Mouse (Mus musculus) MEL (cell line): ENCODE measurements around the gene Gpatch2. TPM values are rescaled to one million over a fixed set of nuclear protein-coding genes. Genes with fewer than 3 reads are reported as not detected.

Source experiments
- DNase-seq: peaks from one replicate; pipeline ENCODE4 v3.0.0; 2011; ENCODE audit warnings: low read depth, low spot score
- H3K27ac ChIP-seq: 2 replicates; pipeline ENCODE4 v1.5.1; 2012; ENCODE audit warnings: low read depth, mild to moderate bottlenecking, control low read depth, low read length, moderate library complexity; ENCODE audit not compliant: control insufficient read depth
- H3K27me3 ChIP-seq, 2 experiments: fragments of 150-350 bp in 1 of 2; sonication (generic) in 1 of 2; 2 replicates each; pipeline ENCODE4 v1.6.1; 2012; ENCODE audit warnings: low read length in 2 of 2, mild to moderate bottlenecking in 2 of 2, improper control_type of control experiment in 1 of 2, moderate library complexity in 1 of 2; ENCODE audit not compliant: insufficient read depth in 2 of 2, control insufficient read depth in 1 of 2
- H3K36me3 ChIP-seq, 2 experiments: 2 replicates each; pipeline ENCODE4 v1.6.1; 2012 to 2014; ENCODE audit warnings: low read length in 2 of 2, improper control_type of control experiment in 1 of 2, inconsistent platforms in 1 of 2, mild to moderate bottlenecking in 1 of 2; ENCODE audit not compliant: insufficient read depth in 2 of 2, control insufficient read depth in 1 of 2
- H3K4me1 ChIP-seq, 2 experiments: fragments of 150-350 bp in 1 of 2; sonication (generic) in 1 of 2; 2 replicates each; pipeline ENCODE4 v1.6.1; 2012; ENCODE audit warnings: low read length in 2 of 2, improper control_type of control experiment in 1 of 2, mild to moderate bottlenecking in 1 of 2; ENCODE audit not compliant: insufficient read depth in 2 of 2, control insufficient read depth in 1 of 2
- H3K4me3 ChIP-seq, 2 experiments: fragments of 150-350 bp in 1 of 2; sonication (generic) in 1 of 2; 2 replicates each; pipeline ENCODE4 v1.5.1; 2012; ENCODE audit warnings: low read depth in 2 of 2, low read length in 2 of 2, mild to moderate bottlenecking in 2 of 2, moderate library complexity in 2 of 2, control low read depth in 1 of 2, improper control_type of control experiment in 1 of 2; ENCODE audit not compliant: control insufficient read depth in 1 of 2, insufficient read depth in 1 of 2
- H3K79me2 ChIP-seq: 2 replicates; pipeline ENCODE4 v1.6.1; 2012; ENCODE audit warnings: mild to moderate bottlenecking, low read length, moderate library complexity; ENCODE audit not compliant: control insufficient read depth, poor library complexity, insufficient read depth
- H3K9ac ChIP-seq: 2 replicates; pipeline ENCODE4 v1.6.1; 2012; ENCODE audit warnings: low read depth, mild to moderate bottlenecking, control low read depth, low read length, moderate library complexity; ENCODE audit not compliant: control insufficient read depth, poor library complexity, severe bottlenecking
- H3K9me3 ChIP-seq: fragments of 150-350 bp; sonication (generic); replicated peaks from 2 replicates; pipeline ENCODE4 v1.6.1; 2012; ENCODE audit warnings: mild to moderate bottlenecking, low read length, improper control_type of control experiment, moderate library complexity; ENCODE audit not compliant: insufficient read depth
- BHLHE40 ChIP-seq: IDR thresholded peaks from 2 replicates; pipeline ENCODE4 v1.6.1; 2012; ENCODE audit warnings: low read depth, mild to moderate bottlenecking, inconsistent platforms, low read length, improper control_type of control experiment, borderline replicate concordance
- CHD1 ChIP-seq: IDR thresholded peaks from 2 replicates; pipeline ENCODE4 v1.6.1; 2012; ENCODE audit warnings: low read depth, mild to moderate bottlenecking, inconsistent platforms, low read length, improper control_type of control experiment
- CHD2 ChIP-seq: IDR thresholded peaks from 2 replicates; pipeline ENCODE4 v1.6.1; 2011; ENCODE audit warnings: low read length, improper control_type of control experiment
- CTCF ChIP-seq, 3 experiments: IDR thresholded peaks in 2 of 3; conservative IDR thresholded peaks in 1 of 3; 2 replicates each; pipeline ENCODE4 v1.5.1; 2011 to 2012; ENCODE audit warnings: low read length in 3 of 3, low read depth in 2 of 3, mild to moderate bottlenecking in 2 of 3, improper control_type of control experiment in 1 of 3, inconsistent platforms in 1 of 3, mixed read lengths in 1 of 3, moderate library complexity in 1 of 3; ENCODE audit not compliant: control insufficient read depth in 1 of 3, insufficient read depth in 1 of 3, poor library complexity in 1 of 3, severe bottlenecking in 1 of 3
- E2F4 ChIP-seq: IDR thresholded peaks from 2 replicates; pipeline ENCODE4 v1.6.1; 2011; ENCODE audit warnings: low read depth, low read length, improper control_type of control experiment, borderline replicate concordance
- EP300 ChIP-seq, 2 experiments: IDR thresholded peaks; 2 replicates each; pipeline ENCODE4 v1.6.1; 2011; ENCODE audit warnings: improper control_type of control experiment in 2 of 2, low read length in 2 of 2, low read depth in 1 of 2, mild to moderate bottlenecking in 1 of 2
- GATA1 ChIP-seq: IDR thresholded peaks from 2 replicates; pipeline ENCODE4 v1.6.1; 2011; ENCODE audit warnings: low read depth, low read length, improper control_type of control experiment
- HCFC1 ChIP-seq: IDR thresholded peaks from 2 replicates; pipeline ENCODE4 v1.6.1; 2012; ENCODE audit warnings: low read depth, mild to moderate bottlenecking, inconsistent platforms, low read length, improper control_type of control experiment, moderate library complexity
- MAFK ChIP-seq: IDR thresholded peaks from 2 replicates; pipeline ENCODE4 v1.6.1; 2011; ENCODE audit warnings: low read depth, mild to moderate bottlenecking, low read length, improper control_type of control experiment, borderline replicate concordance
- MAX ChIP-seq: IDR thresholded peaks from 2 replicates; pipeline ENCODE4 v1.6.1; 2011; ENCODE audit warnings: low read length, improper control_type of control experiment
- MYC ChIP-seq: IDR thresholded peaks from 2 replicates; pipeline ENCODE4 v1.6.1; 2011; ENCODE audit warnings: low read depth, mild to moderate bottlenecking, low read length, improper control_type of control experiment, moderate library complexity
- NELFE ChIP-seq: IDR thresholded peaks from 2 replicates; pipeline ENCODE4 v1.6.1; 2011; ENCODE audit warnings: low read depth, low read length, improper control_type of control experiment
- POLR2A ChIP-seq, 2 experiments: IDR thresholded peaks; 2 replicates each; pipeline ENCODE4 v1.6.1; 2011 to 2012; ENCODE audit warnings: low read length in 2 of 2, mild to moderate bottlenecking in 2 of 2, control low read depth in 1 of 2, improper control_type of control experiment in 1 of 2, low read depth in 1 of 2, moderate library complexity in 1 of 2; ENCODE audit not compliant: control insufficient read depth in 1 of 2, insufficient read depth in 1 of 2, poor library complexity in 1 of 2
- POLR2AphosphoS2 ChIP-seq: IDR thresholded peaks from 2 replicates; pipeline ENCODE4 v1.6.1; 2011; ENCODE audit warnings: low read length, improper control_type of control experiment
- POLR2AphosphoS5 ChIP-seq: IDR thresholded peaks from 2 replicates; pipeline ENCODE4 v1.6.1; 2012; ENCODE audit warnings: low read depth, borderline replicate concordance, mild to moderate bottlenecking, inconsistent platforms, low read length, moderate library complexity, mixed read lengths
- RAD21 ChIP-seq: IDR thresholded peaks from 2 replicates; pipeline ENCODE4 v1.6.1; 2011; ENCODE audit warnings: mild to moderate bottlenecking, low read depth, low read length, improper control_type of control experiment
- RCOR1 ChIP-seq: IDR thresholded peaks from 2 replicates; pipeline ENCODE4 v1.6.1; 2012; ENCODE audit warnings: low read depth, mild to moderate bottlenecking, inconsistent platforms, low read length, improper control_type of control experiment
- SMC3 ChIP-seq: IDR thresholded peaks from 2 replicates; pipeline ENCODE4 v1.6.1; 2011; ENCODE audit warnings: low read depth, low read length, improper control_type of control experiment
- TBP ChIP-seq: IDR thresholded peaks from 2 replicates; pipeline ENCODE4 v1.8.0; 2011; ENCODE audit warnings: low read depth, low read length, improper control_type of control experiment
- USF1 ChIP-seq: IDR thresholded peaks from 2 replicates; pipeline ENCODE4 v1.6.1; 2014; ENCODE audit warnings: low read depth, mild to moderate bottlenecking, inconsistent platforms, low read length, improper control_type of control experiment, moderate library complexity
- ZC3H11A ChIP-seq: IDR thresholded peaks from 2 replicates; pipeline ENCODE4 v1.6.1; 2012; ENCODE audit warnings: low read depth, mild to moderate bottlenecking, inconsistent platforms, low read length, improper control_type of control experiment
- ZMIZ1 ChIP-seq: IDR thresholded peaks from 2 replicates; pipeline ENCODE4 v1.6.1; 2012; ENCODE audit warnings: low read depth, mild to moderate bottlenecking, inconsistent platforms, low read length, improper control_type of control experiment, moderate library complexity
- ZNF384 ChIP-seq: IDR thresholded peaks from 2 replicates; pipeline ENCODE4 v1.6.1; 2012; ENCODE audit warnings: low read depth, mild to moderate bottlenecking, inconsistent platforms, low read length, improper control_type of control experiment
- polyA plus RNA-seq, 2 experiments: library from polyadenylated mRNA; stranded (reverse) in 1 of 2; unstranded in 1 of 2; fragments of >175 nt in 1 of 2; fragments of >200 nt in 1 of 2; gene quantifications; 2 replicates each; pipeline versions ENCODE4 v1.2.1 to v1.2.4; 2012; ENCODE audit warnings: low replicate concordance in 2 of 2, low read depth in 1 of 2; ENCODE audit not compliant: insufficient read length in 2 of 2, insufficient read depth in 1 of 2, missing spikeins in 1 of 2
- total RNA-seq: library from RNA; depleted of rRNA; stranded (reverse); fragments of 300-350 nt; gene quantifications from 2 replicates; pipeline ENCODE4 v1.2.3, GENCODE M21; 2012

Gpatch2 gene
- total and polyA plus RNA-seq, 3 experiments = 14.5 to 15.3 TPM; not detected in 1

GRCm38 (mm10) chr1:187316555-187316954, 101.2 kb downstream of the Gpatch2 start:
- no peak for DNase-seq
- Histone ChIP-seq H3K9me3 (no peaks in the 10 kb centered on the region), H3K27me3 (no peaks in the 10 kb centered on the region), H3K9ac (no peak overlapping the region), H3K36me3 (no peaks in the 10 kb centered on the region; a peak in 1 of 4 replicates), H3K4me1 (no peaks in the 10 kb centered on the region), H3K79me2 (no peaks in the 10 kb centered on the region), H3K4me3 (no peak overlapping the region), H3K27ac (no peak overlapping the region)
- TF ChIP-seq CHD2 (no peak), E2F4 (no peak), RAD21 (no peak), NELFE (no peak), RCOR1 (no peak), GATA1 (no peak), CTCF (IDR thresholded peaks at IDR 0.05 in 2 of 3, conservative IDR thresholded peaks at IDR 0.05 in 1 of 3; ENCODE audit: control insufficient read depth in 1 of 3, insufficient read depth in 1 of 3, low read depth in 2 of 3, low read length in 3 of 3, poor library complexity in 1 of 3, severe bottlenecking in 1 of 3) (no peak), POLR2AphosphoS2 (no peak), POLR2AphosphoS5 (no peak), BHLHE40 (no peak)

DNA sequence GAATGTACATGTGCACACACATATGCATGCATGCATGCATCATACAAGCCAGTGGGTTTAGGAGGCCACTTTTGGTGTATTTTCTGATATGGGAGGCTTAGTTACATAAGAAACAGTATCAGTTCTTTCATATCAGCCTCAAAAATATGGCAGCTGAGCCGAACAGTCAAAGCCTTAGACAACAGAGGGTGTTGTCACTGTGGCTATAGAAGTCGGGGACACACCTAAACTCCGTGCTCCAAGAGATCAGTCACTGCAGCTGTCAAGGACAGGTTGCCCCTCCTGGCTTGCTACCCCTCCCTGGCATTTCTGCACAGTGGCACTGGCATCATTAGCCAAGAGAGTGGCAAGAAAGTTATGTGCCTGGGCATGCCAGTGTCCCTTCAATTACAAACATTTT, 106.5 kb downstream of the Gpatch2 start:
- TF ChIP-seq MAFK = no peak
- no peak for TF ChIP-seq CTCF (IDR thresholded peaks at IDR 0.05 in 2 of 3, conservative IDR thresholded peaks at IDR 0.05 in 1 of 3; ENCODE audit: control insufficient read depth in 1 of 3, insufficient read depth in 1 of 3, low read depth in 2 of 3, low read length in 3 of 3, poor library complexity in 1 of 3, severe bottlenecking in 1 of 3)
- no peak for TF ChIP-seq POLR2A (IDR thresholded peaks at IDR 0.05; ENCODE audit: control insufficient read depth in 1 of 2, insufficient read depth in 1 of 2, low read depth in 1 of 2, low read length in 2 of 2, poor library complexity in 1 of 2)
- TF ChIP-seq EP300 (IDR thresholded peaks at IDR 0.05; ENCODE audit: low read depth in 1 of 2, low read length in 2 of 2) = no peak
- no peak for TF ChIP-seq MAX
- TF ChIP-seq CHD2 = no peak
- no peak for TF ChIP-seq TBP
- TF ChIP-seq ZNF384 = no peak
- TF ChIP-seq ZMIZ1 = no peak
- no peak for TF ChIP-seq ZC3H11A
- TF ChIP-seq MYC = no peak
- TF ChIP-seq BHLHE40 = no peak
- no peak for TF ChIP-seq HCFC1
- TF ChIP-seq SMC3 = no peak
- TF ChIP-seq CHD1 = no peak
- TF ChIP-seq USF1 = no peak
- TF ChIP-seq GATA1 = no peak
- TF ChIP-seq, all 39 proteins: peak for 0
- no peaks in the 10 kb centered on the region for H3K9me3 ChIP-seq
- H3K4me3 ChIP-seq = no peak overlapping the region
- DNase-seq = no peak
- H3K9ac ChIP-seq = no peak overlapping the region
- no peaks in the 10 kb centered on the region for H3K79me2 ChIP-seq
- H3K27me3 ChIP-seq = no peaks in the 10 kb centered on the region
- H3K36me3 ChIP-seq = no peaks in the 10 kb centered on the region; a peak in 1 of 4 replicates
- no peak overlapping the region for H3K27ac ChIP-seq
- H3K4me1 ChIP-seq = no peaks in the 10 kb centered on the region
